Mouse (Mus musculus) hindbrain, embryonic 12.5 days (tissue): ENCODE measurements at regions not wholly inside any gene's neighbourhood (a gene's known extent, or its start where the extent isn't known, plus 50 kb on each side); places are given as distances from the start of the nearest gene placed in this dataset.
A peak's percentile ranks its signal among the peaks of the same experiment; 100 is the strongest.

Experiments used
- ATAC-seq: fragments of 200-750 bp; cut with Nextera tagmentation; 2 replicates; pipeline ENCODE4 v1.8.0; 2017; ENCODE audit warnings: moderate TSS enrichment; ENCODE audit not compliant: low FRiP score
- H3K27ac ChIP-seq: fragments of 300-500 bp; sonication (generic); 2 replicates; pipeline ENCODE4 v1.5.1; 2016; ENCODE audit warnings: mild to moderate bottlenecking
- H3K27me3 ChIP-seq: fragments of 300-500 bp; sonication (generic); 2 replicates; pipeline ENCODE4 v1.6.1; 2016; ENCODE audit warnings: mild to moderate bottlenecking
- H3K36me3 ChIP-seq: fragments of 300-500 bp; sonication (generic); 2 replicates; pipeline ENCODE4 v1.6.1; 2016; ENCODE audit warnings: mild to moderate bottlenecking
- H3K4me1 ChIP-seq: fragments of 300-500 bp; sonication (generic); 2 replicates; pipeline ENCODE4 v1.6.1; 2016
- H3K4me2 ChIP-seq: fragments of 300-500 bp; sonication (generic); replicated peaks from 2 replicates; pipeline ENCODE4 v1.6.1; 2016; ENCODE audit warnings: mild to moderate bottlenecking
- H3K4me3 ChIP-seq: fragments of 300-500 bp; sonication (generic); 2 replicates; pipeline ENCODE4 v1.5.1; 2016; ENCODE audit warnings: mild to moderate bottlenecking
- H3K9ac ChIP-seq: fragments of 300-500 bp; sonication (generic); 2 replicates; pipeline ENCODE4 v1.6.1; 2016; ENCODE audit warnings: mild to moderate bottlenecking, moderate library complexity
- H3K9me3 ChIP-seq: fragments of 300-500 bp; sonication (generic); replicated peaks from 2 replicates; pipeline ENCODE4 v1.6.1; 2016; ENCODE audit warnings: mild to moderate bottlenecking
- WGBS: fragments of 180-500 bp; shearing (Covaris S2); methylation state at CpG from one replicate; pipeline ENCODE4 v1.1.7; 2016; 5-methylcytosine and 5-hydroxymethylcytosine counted together

GRCm38 (mm10) chr15:97465366-97465765 lies 218.3 kb upstream of the Amigo2 start:
- ATAC-seq: no peak
- no peaks in the 10 kb centered on the region for H3K27me3 ChIP-seq
- H3K9ac ChIP-seq: no peak overlapping the region
- 93% methylated on average over 8 of the region's 8 CpGs for WGBS
- no peaks in the 10 kb centered on the region for H3K4me1 ChIP-seq
- no peaks in the 10 kb centered on the region for H3K36me3 ChIP-seq
- H3K4me3 ChIP-seq: no peak overlapping the region
- no peak overlapping the region for H3K4me2 ChIP-seq
- H3K9me3 ChIP-seq: no peaks in the 10 kb centered on the region
- H3K27ac ChIP-seq: no peak overlapping the region

GRCm38 (mm10) chr15:97464737-97465136 lies 217.7 kb upstream of the Amigo2 start:
- no peaks in the 10 kb centered on the region for H3K27me3 ChIP-seq
- H3K9ac ChIP-seq: no peak overlapping the region
- no peaks in the 10 kb centered on the region for H3K9me3 ChIP-seq
- H3K4me3 ChIP-seq: no peak overlapping the region
- 93% methylated on average over 9 of the region's 9 CpGs for WGBS
- H3K4me1 ChIP-seq: no peaks in the 10 kb centered on the region
- ATAC-seq: no peak
- H3K27ac ChIP-seq: no peak overlapping the region
- H3K36me3 ChIP-seq: no peaks in the 10 kb centered on the region
- H3K4me2 ChIP-seq: no peak overlapping the region

GRCm38 (mm10) chr15:97462587-97462986 lies 215.5 kb upstream of the Amigo2 start:
- 89% methylated on average over 2 of the region's 2 CpGs for WGBS
- no peaks in the 10 kb centered on the region for H3K9me3 ChIP-seq
- H3K27me3 ChIP-seq: no peaks in the 10 kb centered on the region
- no peak overlapping the region for H3K4me2 ChIP-seq
- no peak overlapping the region for H3K27ac ChIP-seq
- no peak overlapping the region for H3K9ac ChIP-seq
- no peaks in the 10 kb centered on the region for H3K4me1 ChIP-seq
- no peak for ATAC-seq
- H3K4me3 ChIP-seq: no peak overlapping the region
- no peaks in the 10 kb centered on the region for H3K36me3 ChIP-seq

GRCm38 (mm10) chr15:97462006-97462405 lies 214.9 kb upstream of the Amigo2 start:
- ATAC-seq: no peak
- no peaks in the 10 kb centered on the region for H3K9me3 ChIP-seq

GRCm38 (mm10) chr15:97461060-97461459 lies 214.0 kb upstream of the Amigo2 start:
- 83% methylated on average over 7 of the region's 7 CpGs for WGBS

More at GRCm38 (mm10) chr15:97462006-97462405, 214.9 kb upstream of the Amigo2 start:
- Histone ChIP-seq H3K36me3 (no peaks in the 10 kb centered on the region), H3K4me1 (no peaks in the 10 kb centered on the region), H3K4me3 (no peak overlapping the region), H3K4me2 (no peak overlapping the region), H3K9ac (no peak overlapping the region), H3K27ac (no peak overlapping the region), H3K27me3 (no peaks in the 10 kb centered on the region)
- 91% methylated on average over 7 of the region's 7 CpGs for WGBS

GRCm38 (mm10) chr15:97460360-97460719 lies 213.3 kb upstream of the Amigo2 start:
- no peak for ATAC-seq
- H3K27ac ChIP-seq: no peak overlapping the region
- no peak overlapping the region for H3K4me3 ChIP-seq
- H3K36me3 ChIP-seq: no peaks in the 10 kb centered on the region
- H3K4me1 ChIP-seq: no peaks in the 10 kb centered on the region
- H3K4me2 ChIP-seq: no peak overlapping the region
- 92% methylated on average over 7 of the region's 7 CpGs for WGBS
- no peaks in the 10 kb centered on the region for H3K9me3 ChIP-seq
- no peaks in the 10 kb centered on the region for H3K27me3 ChIP-seq
- no peak overlapping the region for H3K9ac ChIP-seq

More at GRCm38 (mm10) chr15:97461060-97461459, 214.0 kb upstream of the Amigo2 start:
- no peaks in the 10 kb centered on the region for H3K36me3 ChIP-seq
- no peaks in the 10 kb centered on the region for H3K27me3 ChIP-seq
- H3K4me1 ChIP-seq: no peaks in the 10 kb centered on the region
- no peak overlapping the region for H3K4me3 ChIP-seq
- no peaks in the 10 kb centered on the region for H3K9me3 ChIP-seq
- no peak for ATAC-seq
- no peak overlapping the region for H3K27ac ChIP-seq
- H3K9ac ChIP-seq: no peak overlapping the region
- H3K4me2 ChIP-seq: no peak overlapping the region

GRCm38 (mm10) chr15:97459606-97460359 lies 212.7 kb upstream of the Amigo2 start:
- Histone ChIP-seq H3K4me2 (no peak overlapping the region), H3K9ac (no peak overlapping the region), H3K4me1 (no peaks in the 10 kb centered on the region), H3K27ac (no peak overlapping the region), H3K36me3 (no peaks in the 10 kb centered on the region), H3K9me3 (no peaks in the 10 kb centered on the region), H3K4me3 (no peak overlapping the region), H3K27me3 (no peaks in the 10 kb centered on the region)
- 90% methylated on average over 19 of the region's 19 CpGs for WGBS
- no peak for ATAC-seq

- Histone ChIP-seq H3K4me1 (no peaks in the 10 kb centered on the region), H3K9me3 (no peaks in the 10 kb centered on the region), H3K9ac (no peak overlapping the region), H3K36me3 (no peaks in the 10 kb centered on the region), H3K27ac (no peak overlapping the region), H3K4me3 (no peak overlapping the region), H3K4me2 (peak overlapping the region; percentile 27), H3K27me3 (no peaks in the 10 kb centered on the region)
- ATAC-seq: no peak
- WGBS: 69% methylated on average over 11 of the region's 11 CpGs
These were observed 211.7 kb upstream of the Amigo2 start for GRCm38 (mm10) chr15:97458748-97459221.

GRCm38 (mm10) chr15:97458139-97458747 lies 211.2 kb upstream of the Amigo2 start:
- Histone ChIP-seq H3K4me3 (no peak overlapping the region), H3K4me1 (no peaks in the 10 kb centered on the region), H3K36me3 (no peaks in the 10 kb centered on the region), H3K9ac (no peak overlapping the region), H3K27me3 (no peaks in the 10 kb centered on the region), H3K27ac (no peak overlapping the region), H3K4me2 (peak overlapping the region; percentile 27), H3K9me3 (no peaks in the 10 kb centered on the region)
- WGBS: 47% methylated on average over 17 of the region's 17 CpGs
- no peak for ATAC-seq

- Histone ChIP-seq H3K36me3 (no peaks in the 10 kb centered on the region), H3K9ac (no peak overlapping the region), H3K4me3 (no peak overlapping the region), H3K4me2 (no peak overlapping the region), H3K27ac (no peak overlapping the region), H3K9me3 (no peaks in the 10 kb centered on the region), H3K4me1 (no peaks in the 10 kb centered on the region), H3K27me3 (no peaks in the 10 kb centered on the region)
- ATAC-seq: no peak
- WGBS: 86% methylated on average over 8 of the region's 8 CpGs
These were observed 210.4 kb upstream of the Amigo2 start for GRCm38 (mm10) chr15:97457468-97457867.

- Histone ChIP-seq H3K27me3 (no peaks in the 10 kb centered on the region), H3K4me3 (no peak overlapping the region), H3K27ac (no peak overlapping the region), H3K9me3 (no peaks in the 10 kb centered on the region), H3K4me1 (no peaks in the 10 kb centered on the region), H3K4me2 (no peak overlapping the region), H3K9ac (no peak overlapping the region), H3K36me3 (no peaks in the 10 kb centered on the region)
- 90% methylated on average over 16 of the region's 16 CpGs for WGBS
- ATAC-seq: no peak
These were observed 209.9 kb upstream of the Amigo2 start for GRCm38 (mm10) chr15:97456991-97457390.

- Histone ChIP-seq H3K27me3 (no peaks in the 10 kb centered on the region), H3K4me1 (no peaks in the 10 kb centered on the region), H3K36me3 (no peaks in the 10 kb centered on the region), H3K4me3 (no peak overlapping the region), H3K9me3 (no peaks in the 10 kb centered on the region), H3K27ac (no peak overlapping the region), H3K4me2 (no peak overlapping the region), H3K9ac (no peak overlapping the region)
- ATAC-seq: no peak
- WGBS: 76% methylated on average over 5 of the region's 5 CpGs
These were observed 208.6 kb upstream of the Amigo2 start for GRCm38 (mm10) chr15:97455672-97456071.

- H3K4me3 ChIP-seq: no peak overlapping the region
- H3K9ac ChIP-seq: no peak overlapping the region
- H3K9me3 ChIP-seq: no peaks in the 10 kb centered on the region
- H3K27me3 ChIP-seq: no peaks in the 10 kb centered on the region
- H3K36me3 ChIP-seq: no peaks in the 10 kb centered on the region
- ATAC-seq: no peak
- WGBS: 69% methylated on average over 3 of the region's 3 CpGs
- H3K4me2 ChIP-seq: no peak overlapping the region
- no peak overlapping the region for H3K27ac ChIP-seq
- H3K4me1 ChIP-seq: peaks cover 11% of the 10 kb centered on the region; the same call in 1 of the 2 replicates
These were observed 202.6 kb upstream of the Amigo2 start for GRCm38 (mm10) chr15:97449724-97450123.
